In the genomic region with DNA sequence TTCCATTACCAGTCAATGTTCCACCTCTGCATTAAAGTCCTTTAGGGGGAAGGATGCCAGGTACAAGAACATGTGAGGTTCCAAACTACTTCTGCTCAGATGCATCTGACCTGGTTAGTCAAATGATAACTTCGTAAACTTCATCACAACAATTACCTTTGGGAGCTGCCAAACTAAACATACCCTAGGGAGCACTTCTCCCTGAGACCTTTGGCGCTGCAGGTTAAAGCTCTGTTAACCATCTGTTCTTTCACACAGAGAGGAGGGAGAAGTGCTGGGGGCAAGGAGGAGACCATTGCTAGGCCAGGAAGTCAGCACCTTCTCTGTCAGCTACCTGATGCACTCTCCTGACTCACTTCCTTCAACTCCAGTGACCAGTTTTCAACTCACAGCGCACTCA, we compare ENCODE assay signal across 25 mouse cellular contexts.
DNase-seq lines count a peak whose midpoint lies in the region; ATAC-seq and TF ChIP-seq lines count a peak whose summit lies in the region.
"Had no signal": no experiment of that assay in that cellular context is flagged by ENCODE, and none has a peak within 500 bp of the region (broad histone marks: within the 10 kb centered on the region; RNA-seq: fewer than 3 reads in every experiment).

No protein-coding gene starts in this region.

- no peak for TF ChIP-seq CTCF in liver, postnatal 0 days (IDR thresholded peaks at IDR 0.05; ENCODE audit: low read depth)

- H3K27me3 ChIP-seq in heart, embryonic 12.5 days (replicated peaks), result no peaks in the 10 kb centered on the region
- no peaks in the 10 kb centered on the region for H3K27me3 ChIP-seq in kidney, embryonic 15.5 days
- H3K27me3 ChIP-seq in liver, postnatal 0 days (ENCODE audit: insufficient read depth, low read length), result no peaks in the 10 kb centered on the region
- no peaks in the 10 kb centered on the region for H3K27me3 ChIP-seq in liver, embryonic 12.5 days (replicated peaks)
- H3K27me3 ChIP-seq: embryonic facial prominence, embryonic 13.5 days; heart, embryonic 15.5 days; intestine, embryonic 15.5 days; liver, embryonic 13.5 days had no signal

- no peak overlapping the region for H3K27ac ChIP-seq in heart, embryonic 12.5 days (ENCODE audit: poor library complexity, severe bottlenecking)
- H3K27ac ChIP-seq in kidney, embryonic 15.5 days, result no peak overlapping the region
- no peak overlapping the region for H3K27ac ChIP-seq in liver, postnatal 0 days (ENCODE audit: low read depth)
- no peak overlapping the region for H3K27ac ChIP-seq in liver, embryonic 12.5 days
- H3K27ac ChIP-seq: embryonic facial prominence, embryonic 13.5 days; forebrain, embryonic 10.5 days; heart, embryonic 15.5 days; hindbrain, postnatal 0 days; intestine, embryonic 15.5 days; liver, embryonic 13.5 days had no signal

- no peaks in the 10 kb centered on the region for H3K36me3 ChIP-seq in heart, embryonic 12.5 days
- no peaks in the 10 kb centered on the region for H3K36me3 ChIP-seq in kidney, embryonic 15.5 days
- H3K36me3 ChIP-seq in liver, postnatal 0 days (replicated peaks; ENCODE audit: insufficient read depth, low read length), result no peaks in the 10 kb centered on the region
- no peaks in the 10 kb centered on the region for H3K36me3 ChIP-seq in liver, embryonic 12.5 days
- H3K36me3 ChIP-seq: embryonic facial prominence, embryonic 13.5 days; forebrain, embryonic 10.5 days; heart, embryonic 15.5 days; intestine, embryonic 15.5 days; liver, embryonic 13.5 days had no signal

- H3K4me1 ChIP-seq in heart, embryonic 12.5 days (replicated peaks), result peaks cover 40% of the 10 kb centered on the region
- H3K4me1 ChIP-seq in kidney, embryonic 15.5 days, result peaks cover 34% of the 10 kb centered on the region
- 0 out of 2 replicates have a peak, but pooled peaks cover 5% of the 10 kb centered on the region for H3K4me1 ChIP-seq in liver, postnatal 0 days (ENCODE audit: insufficient read depth)
- H3K4me1 ChIP-seq in liver, embryonic 12.5 days, result peaks cover 19% of the 10 kb centered on the region

- H3K4me2 ChIP-seq in heart, embryonic 12.5 days, result no peak overlapping the region
- no peak overlapping the region for H3K4me2 ChIP-seq in kidney, embryonic 15.5 days
- 0 out of 2 replicates have a peak overlapping the region, but pooled peaks have one; percentile 3 for H3K4me2 ChIP-seq in liver, postnatal 0 days (ENCODE audit: low read depth, low read length)
- H3K4me2 ChIP-seq in liver, embryonic 12.5 days, result no peak overlapping the region
- H3K4me2 ChIP-seq: embryonic facial prominence, embryonic 13.5 days; heart, embryonic 15.5 days; intestine, embryonic 15.5 days; liver, embryonic 13.5 days; lung, embryonic 14.5 days had no signal

- ATAC-seq in heart, embryonic 12.5 days (ENCODE audit: insufficient number of reproducible peaks, low FRiP score), result no peak
- no peak for ATAC-seq in kidney, embryonic 15.5 days (replicated peaks; ENCODE audit: low FRiP score)
- ATAC-seq in liver, postnatal 0 days, result peak; percentile 24; the same call in 1 of the 2 replicates
- no peak for ATAC-seq in liver, embryonic 12.5 days
- ATAC-seq: forebrain, embryonic 16.5 days; hindbrain, postnatal 0 days; intestine, embryonic 15.5 days had no signal

- DNase-seq in heart, adult 11 months, result peak; percentile 85
- peak; percentile 36 to 63 for DNase-seq in kidney, postnatal 25 days
- no peak for DNase-seq in liver, postnatal 0 days
- no peak for DNase-seq in right cerebral cortex, postnatal 10 days (ENCODE audit: low spot score in 2 of 2)
- DNase-seq: adrenal gland, postnatal 14 days; cerebellum, adult 11-12 months; gastrocnemius, postnatal 10 days; layer of hippocampus, adult 9-11 months; liver, embryonic 13.5 days; lung, postnatal 14 days; midbrain, embryonic 14.5 days; retina, postnatal 1 day; right cerebral cortex, postnatal 25 days; thymus, adult 2 months; thymus, postnatal 36 days had no signal

- no peak for TF ChIP-seq EP300 in liver, postnatal 0 days (IDR thresholded peaks at IDR 0.05; ENCODE audit: low read depth)

- H3K9me3 ChIP-seq in heart, embryonic 12.5 days (replicated peaks), result no peaks in the 10 kb centered on the region
- no peaks in the 10 kb centered on the region for H3K9me3 ChIP-seq in kidney, embryonic 15.5 days (replicated peaks)
- H3K9me3 ChIP-seq in liver, postnatal 0 days (ENCODE audit: low read length), result no peaks in the 10 kb centered on the region
- no peaks in the 10 kb centered on the region for H3K9me3 ChIP-seq in liver, embryonic 12.5 days (replicated peaks)
- H3K9me3 ChIP-seq: embryonic facial prominence, embryonic 13.5 days; forebrain, embryonic 10.5 days; heart, embryonic 15.5 days; intestine, embryonic 15.5 days; liver, embryonic 13.5 days had no signal

- no peak overlapping the region for H3K4me3 ChIP-seq in heart, embryonic 12.5 days
- H3K4me3 ChIP-seq in kidney, embryonic 15.5 days (replicated peaks), result no peak overlapping the region
- H3K4me3 ChIP-seq in liver, postnatal 0 days (ENCODE audit: low read depth, low read length), result no peak overlapping the region
- no peak overlapping the region for H3K4me3 ChIP-seq in liver, embryonic 12.5 days
- H3K4me3 ChIP-seq: embryonic facial prominence, embryonic 13.5 days; forebrain, embryonic 10.5 days; heart, embryonic 15.5 days; intestine, embryonic 15.5 days; liver, embryonic 13.5 days had no signal

- WGBS in heart, embryonic 12.5 days, result 83% methylated on average over 3 of the region's 3 CpGs
- 77% methylated on average over 3 of the region's 3 CpGs for WGBS in kidney, embryonic 15.5 days
- WGBS in liver, postnatal 0 days (ENCODE audit: insufficient replicate concordance), result 75% methylated on average over 3 of the region's 3 CpGs
- WGBS in liver, embryonic 12.5 days (ENCODE audit: insufficient replicate concordance), result 71% methylated on average over 3 of the region's 3 CpGs

- no peak overlapping the region for H3K9ac ChIP-seq in heart, embryonic 12.5 days
- no peak overlapping the region for H3K9ac ChIP-seq in kidney, embryonic 15.5 days
- no peak overlapping the region for H3K9ac ChIP-seq in liver, postnatal 0 days (replicated peaks)
- H3K9ac ChIP-seq in liver, embryonic 12.5 days, result no peak overlapping the region
- H3K9ac ChIP-seq: embryonic facial prominence, embryonic 13.5 days; heart, embryonic 15.5 days; intestine, embryonic 15.5 days; liver, embryonic 13.5 days; lung, embryonic 14.5 days had no signal

Comparison
In these comparisons a context has a peak if more than half of its experiments do, and no peak if none do; other contexts are left out.
1. DNase-seq: peak in heart, adult 11 months (single experiment) and kidney, postnatal 25 days (2 of 2); none in liver, postnatal 0 days (single experiment) and right cerebral cortex, postnatal 10 days (0 of 2).